Mouse (Mus musculus) embryonic facial prominence, embryonic 11.5 days (tissue): ENCODE measurements at regions not wholly inside any gene's neighbourhood (a gene's known extent, or its start where the extent isn't known, plus 50 kb on each side); places are given as distances from the start of the nearest gene placed in this dataset.

Experiments
- ATAC-seq: fragments of 200-750 bp; cut with Nextera tagmentation; replicated peaks from 2 replicates; pipeline ENCODE4 v1.8.0; 2017; ENCODE audit warnings: low read depth; ENCODE audit not compliant: insufficient number of reproducible peaks, low FRiP score, low TSS enrichment
- DNase-seq: peaks from one replicate; pipeline ENCODE4 v3.0.0-alpha.2; 2015; ENCODE audit warnings: low spot score
- H3K27ac ChIP-seq: fragments of 300-500 bp; sonication (generic); replicated peaks from 2 replicates; pipeline ENCODE4 v1.5.1; 2014; ENCODE audit warnings: mild to moderate bottlenecking, low read depth, low read length, control low read depth
- H3K27me3 ChIP-seq: fragments of 300-500 bp; sonication (generic); 2 replicates; pipeline ENCODE4 v1.6.1; 2014; ENCODE audit warnings: mild to moderate bottlenecking, low read length, moderate library complexity, mixed read lengths; ENCODE audit not compliant: control insufficient read depth, insufficient read depth
- H3K36me3 ChIP-seq: fragments of 300-500 bp; sonication (generic); replicated peaks from 2 replicates; pipeline ENCODE4 v1.6.1; 2014; ENCODE audit warnings: low read depth, mild to moderate bottlenecking, low read length, moderate library complexity, mixed read lengths; ENCODE audit not compliant: control insufficient read depth, insufficient read depth
- H3K4me1 ChIP-seq: fragments of 300-500 bp; sonication (generic); 2 replicates; pipeline ENCODE4 v1.6.1; 2014; ENCODE audit warnings: low read length, mixed read lengths; ENCODE audit not compliant: control insufficient read depth, insufficient read depth
- H3K4me2 ChIP-seq: fragments of 300-500 bp; sonication (generic); 2 replicates; pipeline ENCODE4 v1.6.1; 2014; ENCODE audit warnings: low read depth, mild to moderate bottlenecking, control low read depth, low read length, moderate library complexity
- H3K4me3 ChIP-seq: fragments of 300-500 bp; sonication (generic); 2 replicates; pipeline ENCODE4 v1.5.1; 2014; ENCODE audit warnings: low read depth, low read length, control low read depth
- H3K9ac ChIP-seq: fragments of 300-500 bp; sonication (generic); replicated peaks from 2 replicates; pipeline ENCODE4 v1.6.1; 2014; ENCODE audit warnings: mild to moderate bottlenecking, control low read depth, low read length
- H3K9me3 ChIP-seq: fragments of 300-500 bp; sonication (generic); replicated peaks from 2 replicates; pipeline ENCODE4 v1.6.1; 2016; ENCODE audit warnings: mild to moderate bottlenecking, low read length, inconsistent platforms, mixed read lengths; ENCODE audit not compliant: control insufficient read depth
- WGBS: fragments of 180-500 bp; shearing (Covaris S2); extraction: QIAGEN DNeasy Blood & Tissue Kit; methylation state at CpG from one replicate; pipeline ENCODE4 v1.1.7; 2014; 5-methylcytosine and 5-hydroxymethylcytosine counted together

GRCm38 (mm10) chr3:148631415-148632192 is 358.8 kb downstream of the Adgrl2 start:
- Histone ChIP-seq H3K27ac (no peak overlapping the region), H3K9ac (no peak overlapping the region), H3K9me3 (no peaks in the 10 kb centered on the region), H3K4me1 (no peaks in the 10 kb centered on the region), H3K36me3 (no peaks in the 10 kb centered on the region), H3K4me2 (no peak overlapping the region), H3K27me3 (no peaks in the 10 kb centered on the region), H3K4me3 (no peak overlapping the region)
- no peak for DNase-seq
- WGBS: 59% methylated on average over 18 of the region's 18 CpGs
- no peak for ATAC-seq

- DNase-seq: peak; percentile 34
- H3K27me3 ChIP-seq: no peaks in the 10 kb centered on the region
- no peak overlapping the region for H3K4me2 ChIP-seq
- ATAC-seq: no peak
- H3K9ac ChIP-seq: no peak overlapping the region
- no peaks in the 10 kb centered on the region for H3K36me3 ChIP-seq
- H3K27ac ChIP-seq: no peak overlapping the region
- WGBS: 50% methylated on average over 7 of the region's 7 CpGs
- H3K4me3 ChIP-seq: no peak overlapping the region
- no peaks in the 10 kb centered on the region for H3K9me3 ChIP-seq
- H3K4me1 ChIP-seq: no peaks in the 10 kb centered on the region
Observed at GRCm38 (mm10) chr3:148630865-148631264, 359.5 kb downstream of the Adgrl2 start.

- Histone ChIP-seq H3K36me3 (no peaks in the 10 kb centered on the region), H3K4me1 (no peaks in the 10 kb centered on the region), H3K9me3 (no peaks in the 10 kb centered on the region), H3K4me2 (no peak overlapping the region), H3K27ac (no peak overlapping the region), H3K27me3 (no peaks in the 10 kb centered on the region), H3K4me3 (no peak overlapping the region), H3K9ac (no peak overlapping the region)
- ATAC-seq (no peak), DNase-seq (no peak)
- 74% methylated on average over 9 of the region's 9 CpGs for WGBS
Observed at GRCm38 (mm10) chr3:148614971-148615671, 375.2 kb downstream of the Adgrl2 start.

GRCm38 (mm10) chr3:148613443-148613842 is 376.9 kb downstream of the Adgrl2 start:
- Histone ChIP-seq H3K4me1 (no peaks in the 10 kb centered on the region), H3K4me2 (no peak overlapping the region), H3K9me3 (no peaks in the 10 kb centered on the region), H3K4me3 (no peak overlapping the region), H3K36me3 (no peaks in the 10 kb centered on the region), H3K9ac (no peak overlapping the region), H3K27me3 (no peaks in the 10 kb centered on the region), H3K27ac (no peak overlapping the region)
- DNase-seq (no peak), ATAC-seq (no peak)
- WGBS: 58% methylated on average over 3 of the region's 3 CpGs

- H3K9me3 ChIP-seq: no peaks in the 10 kb centered on the region
- H3K9ac ChIP-seq: no peak overlapping the region
- H3K27ac ChIP-seq: no peak overlapping the region
- H3K4me3 ChIP-seq: no peak overlapping the region
- WGBS: 91% methylated on average over 6 of the region's 6 CpGs
- H3K4me2 ChIP-seq: no peak overlapping the region
- ATAC-seq (no peak), DNase-seq (no peak)
- H3K4me1 ChIP-seq: no peaks in the 10 kb centered on the region
- no peaks in the 10 kb centered on the region for H3K36me3 ChIP-seq
- no peaks in the 10 kb centered on the region for H3K27me3 ChIP-seq
Observed at GRCm38 (mm10) chr3:148603276-148603675, 387.1 kb downstream of the Adgrl2 start.

GRCm38 (mm10) chr3:148602730-148603255 is 387.6 kb downstream of the Adgrl2 start:
- no peak for DNase-seq
- Histone ChIP-seq H3K4me1 (no peaks in the 10 kb centered on the region), H3K9me3 (no peaks in the 10 kb centered on the region), H3K4me2 (no peak overlapping the region), H3K27me3 (no peaks in the 10 kb centered on the region), H3K36me3 (no peaks in the 10 kb centered on the region), H3K4me3 (no peak overlapping the region), H3K27ac (no peak overlapping the region), H3K9ac (no peak overlapping the region)
- 81% methylated on average over 5 of the region's 5 CpGs for WGBS
- no peak for ATAC-seq

- H3K27me3 ChIP-seq: no peaks in the 10 kb centered on the region
- H3K9ac ChIP-seq: no peak overlapping the region
- no peak overlapping the region for H3K4me2 ChIP-seq
- H3K9me3 ChIP-seq: no peaks in the 10 kb centered on the region
- ATAC-seq (no peak), DNase-seq (no peak)
- no peak overlapping the region for H3K27ac ChIP-seq
- H3K4me1 ChIP-seq: no peaks in the 10 kb centered on the region
- WGBS: 92% methylated on average over 4 of the region's 4 CpGs
- H3K4me3 ChIP-seq: no peak overlapping the region
- no peaks in the 10 kb centered on the region for H3K36me3 ChIP-seq
Observed at GRCm38 (mm10) chr3:148595561-148595960, 394.8 kb downstream of the Adgrl2 start.

- Histone ChIP-seq H3K4me2 (no peak overlapping the region), H3K4me3 (no peak overlapping the region), H3K9me3 (no peaks in the 10 kb centered on the region), H3K27me3 (no peaks in the 10 kb centered on the region), H3K27ac (no peak overlapping the region), H3K4me1 (no peaks in the 10 kb centered on the region), H3K36me3 (no peaks in the 10 kb centered on the region), H3K9ac (no peak overlapping the region)
- 36% methylated on average over 2 of the region's 2 CpGs for WGBS
- no peak for DNase-seq
- no peak for ATAC-seq
Observed at GRCm38 (mm10) chr3:148589556-148589955, 400.8 kb downstream of the Adgrl2 start.
